In genomic region chr6:148942406-148942805, GRCm38 (mm10) we compare ENCODE assay signal across 20 mouse cellular contexts. TPM values are rescaled to one million over a fixed set of nuclear protein-coding genes. Genes with fewer than 3 reads are reported as not detected.
DNase-seq lines count a peak whose midpoint lies in the region; ATAC-seq and TF ChIP-seq lines count a peak whose summit lies in the region.
"Had no signal": no experiment of that assay in that cellular context is flagged by ENCODE, and none has a peak within 500 bp of the region (broad histone marks: within the 10 kb centered on the region; RNA-seq: fewer than 3 reads in every experiment).

No protein-coding gene starts in this region.

- no peak overlapping the region for H3K9ac ChIP-seq in limb, embryonic 11.5 days (ENCODE audit: low read length)
- H3K9ac ChIP-seq: limb, embryonic 13.5 days; liver, embryonic 15.5 days; neural tube, embryonic 12.5 days had no signal

- H3K4me2 ChIP-seq in limb, embryonic 11.5 days (ENCODE audit: low read depth, severe bottlenecking) = no peak overlapping the region

- no peak for ATAC-seq in CD4-positive, CD25-positive, alpha-beta regulatory T cell, adult 4 months
- ATAC-seq in limb, embryonic 11.5 days (ENCODE audit: insufficient number of reproducible peaks, low FRiP score, low TSS enrichment, low read depth) = no peak
- ATAC-seq in frontal cortex, adult (ENCODE audit: low TSS enrichment) = no peak

- peak; percentile 30 for DNase-seq in CD4-positive, CD25-positive, alpha-beta regulatory T cell, adult 2 months (ENCODE audit: low read depth, low spot score)
- peak; percentile 32 for DNase-seq in limb, embryonic 11.5 days (ENCODE audit: low spot score)
- DNase-seq in limb, embryonic 10.5 days (ENCODE audit: low spot score) = no peak
- DNase-seq in gonadal fat pad, adult 2 months (ENCODE audit: low read depth) = peak; percentile 30
- no peak for DNase-seq in right cerebral cortex, adult 2 months (ENCODE audit: low spot score in 2 of 2)
- DNase-seq: cerebellum, postnatal 25 days; gastrocnemius, postnatal 14 days; kidney, adult 18-20 months; kidney, postnatal 25 days; layer of hippocampus, adult 9-11 months; lung, postnatal 4 days; right cerebral cortex, postnatal 25 days had no signal

- WGBS in limb, embryonic 11.5 days = 76% methylated on average over 4 of the region's 4 CpGs
- 79% methylated on average over 4 of the region's 4 CpGs for WGBS in limb, embryonic 10.5 days

- TF ChIP-seq CTCF in E14TG2a.4 (conservative IDR thresholded peaks at IDR 0.05; ENCODE audit: low read length) = peak; percentile 28

- H3K27ac ChIP-seq in limb, embryonic 11.5 days (replicated peaks; ENCODE audit: low read depth, low read length) = no peak overlapping the region
- no peak overlapping the region for H3K27ac ChIP-seq in limb, embryonic 10.5 days
- H3K27ac ChIP-seq: limb, embryonic 13.5 days; liver, embryonic 15.5 days; midbrain, embryonic 12.5 days; neural tube, embryonic 12.5 days had no signal

- no peaks in the 10 kb centered on the region; the same call in 1 of the 2 replicates for H3K36me3 ChIP-seq in limb, embryonic 11.5 days (ENCODE audit: control insufficient read depth, insufficient read depth, low read length)
- peaks cover 50% of the 10 kb centered on the region for H3K36me3 ChIP-seq in limb, embryonic 10.5 days
- peaks cover 67% of the 10 kb centered on the region for H3K36me3 ChIP-seq in E14TG2a.4 (ENCODE audit: insufficient read depth, low read length)
- H3K36me3 ChIP-seq: liver, embryonic 15.5 days; midbrain, embryonic 12.5 days; neural tube, embryonic 12.5 days had no signal

- no peaks in the 10 kb centered on the region for H3K27me3 ChIP-seq in limb, embryonic 11.5 days (ENCODE audit: control insufficient read depth, insufficient read depth, low read length)
- no peaks in the 10 kb centered on the region for H3K27me3 ChIP-seq in limb, embryonic 10.5 days (ENCODE audit: low read depth, poor library complexity, severe bottlenecking)
- H3K27me3 ChIP-seq in E14TG2a.4 (ENCODE audit: insufficient read depth, low read length) = no peaks in the 10 kb centered on the region
- H3K27me3 ChIP-seq: limb, embryonic 13.5 days; liver, embryonic 15.5 days; midbrain, embryonic 12.5 days; neural tube, embryonic 12.5 days had no signal

- H3K9me3 ChIP-seq in limb, embryonic 11.5 days (ENCODE audit: control insufficient read depth, low read length) = no peaks in the 10 kb centered on the region
- no peaks in the 10 kb centered on the region for H3K9me3 ChIP-seq in limb, embryonic 10.5 days (replicated peaks)
- H3K9me3 ChIP-seq in E14TG2a.4 (ENCODE audit: low read length) = no peaks in the 10 kb centered on the region
- H3K9me3 ChIP-seq: G1E; limb, embryonic 13.5 days; liver, embryonic 15.5 days; midbrain, embryonic 12.5 days; neural tube, embryonic 12.5 days had no signal

- no peaks in the 10 kb centered on the region for H3K4me1 ChIP-seq in limb, embryonic 11.5 days (ENCODE audit: control insufficient read depth, insufficient read depth, low read length)
- peaks cover 28% of the 10 kb centered on the region for H3K4me1 ChIP-seq in limb, embryonic 10.5 days
- H3K4me1 ChIP-seq in E14TG2a.4 (replicated peaks; ENCODE audit: low read depth, low read length) = peaks cover 69% of the 10 kb centered on the region

- no peak overlapping the region for H3K4me3 ChIP-seq in limb, embryonic 11.5 days (ENCODE audit: low read depth, low read length)
- no peak overlapping the region; the same call in 1 of the 2 replicates for H3K4me3 ChIP-seq in limb, embryonic 10.5 days
- H3K4me3 ChIP-seq in E14TG2a.4 (replicated peaks; ENCODE audit: low read length) = peak overlapping the region; percentile 94
- H3K4me3 ChIP-seq: liver, embryonic 15.5 days; neural tube, embryonic 12.5 days had no signal

RNA-seq across cellular contexts. Expression of gene Sinhcaf, which starts 3.9 kb away (rescaled TPM):
- polyA plus RNA-seq in CD4-positive, CD25-positive, alpha-beta regulatory T cell, adult 4 months (2017; shearing (Covaris generic)) = 10 to 100 TPM; 61.1 to 67.1 TPM
- polyA plus RNA-seq in limb, embryonic 11.5 days (2014; fragmentation: Nextera tagmentation; extraction: Ambion mirVana) = 224 and 241 TPM in 2 replicates
- 270 and 301 TPM in 2 replicates for polyA plus RNA-seq in limb, embryonic 10.5 days (2016; fragmentation: Nextera tagmentation; extraction: Ambion mirVana)
- 3.6 and 5.3 TPM in 2 replicates for polyA plus RNA-seq in gonadal fat pad, adult 2 months (2012; rRNA removed)

RNA-seq across cellular contexts. Expression of gene Caprin2, which starts 46.4 kb away (rescaled TPM):
- polyA plus RNA-seq in CD4-positive, CD25-positive, alpha-beta regulatory T cell, adult 4 months (2017; shearing (Covaris generic)) = 1 to 10 TPM; 4.8 to 5.8 TPM
- 10.8 and 12.3 TPM in 2 replicates for polyA plus RNA-seq in limb, embryonic 11.5 days (2014; fragmentation: Nextera tagmentation; extraction: Ambion mirVana)
- polyA plus RNA-seq in limb, embryonic 10.5 days (2016; fragmentation: Nextera tagmentation; extraction: Ambion mirVana) = 15.9 and 18.2 TPM in 2 replicates
- 12.7 and 15.8 TPM in 2 replicates for polyA plus RNA-seq in gonadal fat pad, adult 2 months (2012; rRNA removed)

Comparison
In these comparisons a context has a peak if more than half of its experiments do, and no peak if none do; other contexts are left out.
1. DNase-seq: peak in CD4-positive, CD25-positive, alpha-beta regulatory T cell, adult 2 months (single experiment), limb, embryonic 11.5 days (single experiment) and gonadal fat pad, adult 2 months (single experiment); none in limb, embryonic 10.5 days (single experiment) and right cerebral cortex, adult 2 months (0 of 2).